Mouse (Mus musculus) midbrain, embryonic 14.5 days (tissue): Measurements from ENCODE around the gene Neurog2. TPM values are rescaled to one million over a fixed set of nuclear protein-coding genes. Genes with fewer than 3 reads are reported as not detected.

Experiments used
- ATAC-seq: fragments of 200-750 bp; cut with Nextera tagmentation; 2 replicates; pipeline ENCODE4 v1.8.0; 2017; ENCODE audit warnings: moderate number of reproducible peaks, moderate library complexity; ENCODE audit not compliant: low FRiP score, low TSS enrichment
- DNase-seq: peaks from one replicate; pipeline ENCODE4 v3.0.0-alpha.2; 2015
- H3K27ac ChIP-seq: fragments of 300-500 bp; sonication (generic); replicated peaks from 2 replicates; pipeline ENCODE4 v1.5.1; 2014; ENCODE audit warnings: mild to moderate bottlenecking, low read depth, low read length, moderate library complexity
- H3K27me3 ChIP-seq: fragments of 300-500 bp; sonication (generic); 2 replicates; pipeline ENCODE4 v1.6.1; 2014; ENCODE audit warnings: low read length, control low read depth, mixed read lengths; ENCODE audit not compliant: control insufficient read depth, insufficient read depth
- H3K36me3 ChIP-seq: fragments of 300-500 bp; sonication (generic); 2 replicates; pipeline ENCODE4 v1.6.1; 2014; ENCODE audit warnings: low read length, control low read depth; ENCODE audit not compliant: control insufficient read depth, insufficient read depth
- H3K4me1 ChIP-seq: fragments of 300-500 bp; sonication (generic); 2 replicates; pipeline ENCODE4 v1.6.1; 2014; ENCODE audit warnings: mild to moderate bottlenecking, antibody characterized with exemption, low read length, control low read depth; ENCODE audit not compliant: control insufficient read depth, insufficient read depth
- H3K4me2 ChIP-seq: fragments of 300-500 bp; sonication (generic); 2 replicates; pipeline ENCODE4 v1.6.1; 2014; ENCODE audit warnings: mild to moderate bottlenecking, low read length, moderate library complexity
- H3K4me3 ChIP-seq: fragments of 300-500 bp; sonication (generic); replicated peaks from 2 replicates; pipeline ENCODE4 v1.5.1; 2014; ENCODE audit warnings: low read depth, low read length
- H3K9ac ChIP-seq: fragments of 300-500 bp; sonication (generic); replicated peaks from 2 replicates; pipeline ENCODE4 v1.6.1; 2014; ENCODE audit warnings: mild to moderate bottlenecking, low read length, moderate library complexity
- H3K9me3 ChIP-seq: fragments of 300-500 bp; sonication (generic); 2 replicates; pipeline ENCODE4 v1.6.1; 2016; ENCODE audit warnings: low read length, control low read depth, mixed read lengths; ENCODE audit not compliant: control insufficient read depth
- WGBS: fragments of 180-500 bp; shearing (Covaris S2); extraction: QIAGEN DNeasy Blood & Tissue Kit; methylation state at CpG from one replicate; pipeline ENCODE4 v1.1.7; 2014; 5-methylcytosine and 5-hydroxymethylcytosine counted together
- polyA plus RNA-seq: library from polyadenylated mRNA; unstranded; fragments of >200 nt; fragmentation: Nextera tagmentation; extraction: Ambion mirVana; gene quantifications from 2 replicates; pipeline ENCODE4 v1.2.1, GENCODE M21; 2014

Neurog2 gene
- 10.0 and 18.6 TPM in 2 replicates for polyA plus RNA-seq

DNA sequence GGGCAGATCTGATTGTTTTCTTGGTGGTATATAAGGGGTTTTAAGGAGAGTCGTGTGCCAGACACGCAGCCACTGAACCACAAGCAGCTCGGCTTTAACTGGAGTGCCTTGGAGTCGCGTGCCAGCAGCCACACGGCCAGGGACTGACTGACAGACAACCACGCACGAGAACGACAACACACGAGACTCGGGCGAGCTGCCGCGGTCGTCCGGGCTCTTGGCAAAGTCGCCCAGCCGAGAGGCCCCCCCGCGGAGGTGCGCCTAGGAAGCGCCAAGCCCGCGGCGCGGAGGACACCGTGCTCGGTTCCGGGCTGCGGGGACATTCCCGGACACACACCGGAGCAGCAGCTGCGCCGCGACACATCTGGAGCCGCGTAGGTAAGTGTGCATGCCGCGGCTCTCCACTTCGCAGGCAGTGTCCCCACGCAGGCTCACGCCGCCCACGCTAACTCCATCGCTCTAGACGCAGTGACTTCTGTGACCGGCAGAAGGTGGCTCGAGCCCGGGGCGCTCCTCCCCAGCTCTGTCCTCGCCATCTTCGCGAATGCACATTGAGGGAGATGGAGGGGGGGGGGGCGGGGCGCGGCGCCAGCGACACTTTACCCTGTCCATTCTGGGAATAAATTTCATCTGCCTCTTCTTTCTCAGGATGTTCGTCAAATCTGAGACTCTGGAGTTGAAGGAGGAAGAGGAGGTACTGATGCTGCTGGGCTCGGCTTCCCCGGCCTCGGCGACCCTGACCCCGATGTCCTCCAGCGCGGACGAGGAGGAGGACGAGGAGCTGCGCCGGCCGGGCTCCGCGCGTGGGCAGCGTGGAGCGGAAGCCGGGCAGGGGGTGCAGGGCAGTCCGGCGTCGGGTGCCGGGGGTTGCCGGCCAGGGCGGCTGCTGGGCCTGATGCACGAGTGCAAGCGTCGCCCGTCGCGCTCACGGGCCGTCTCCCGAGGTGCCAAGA, at the start of gene Neurog2:
TSS of gene Neurog2 (plus strand) at position 56 of the 953 bp plus-strand sequence.
- WGBS, result under 1% methylated on average over 92 of the region's 92 CpGs
- peaks cover 26% of the 10 kb centered on the region; the same call in 1 of the 2 replicates for H3K4me1 ChIP-seq
- ATAC-seq, result peak; percentile 53
- peak within 1 kb of the TSS; percentile 53 for H3K4me3 ChIP-seq
- peak within 1 kb of the TSS; percentile 88 for H3K4me2 ChIP-seq
- H3K27ac ChIP-seq, result peak within 1 kb of the TSS; percentile 80
- H3K9ac ChIP-seq, result peak within 1 kb of the TSS; percentile 54
- DNase-seq, result peak; percentile 71
- H3K36me3 ChIP-seq, result no peaks in the 10 kb centered on the region
- H3K9me3 ChIP-seq, result no peaks in the 10 kb centered on the region
- H3K27me3 ChIP-seq, result peaks cover 71% of the 10 kb centered on the region

DNA sequence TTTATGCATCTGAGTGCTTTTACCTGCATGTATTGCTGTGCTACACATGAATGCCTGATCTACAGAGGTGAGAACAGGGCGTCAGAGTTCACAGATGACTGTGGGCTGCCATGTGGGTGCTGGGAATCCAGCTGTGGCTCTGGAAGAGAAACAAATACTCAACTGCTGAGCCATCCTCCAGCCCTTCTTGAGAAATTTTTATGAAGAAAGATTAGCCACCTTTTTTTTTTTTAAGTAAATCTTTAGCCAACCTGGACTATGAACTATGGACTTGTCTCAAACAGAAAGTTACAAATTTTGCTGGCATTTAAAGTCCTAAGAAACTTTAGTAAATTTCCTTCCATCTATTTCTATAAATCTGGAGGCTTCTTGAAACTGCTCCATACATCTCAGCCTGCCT, 35.8 kb upstream of the Neurog2 start:
- Histone ChIP-seq H3K9ac (no peak overlapping the region), H3K4me2 (no peak overlapping the region), H3K27ac (no peak overlapping the region), H3K4me1 (no peaks in the 10 kb centered on the region), H3K36me3 (no peaks in the 10 kb centered on the region), H3K27me3 (no peaks in the 10 kb centered on the region), H3K9me3 (no peaks in the 10 kb centered on the region), H3K4me3 (no peak overlapping the region)
- 91% methylated on average over 1 of the region's 1 CpGs for WGBS
- ATAC-seq (no peak), DNase-seq (no peak)

DNA sequence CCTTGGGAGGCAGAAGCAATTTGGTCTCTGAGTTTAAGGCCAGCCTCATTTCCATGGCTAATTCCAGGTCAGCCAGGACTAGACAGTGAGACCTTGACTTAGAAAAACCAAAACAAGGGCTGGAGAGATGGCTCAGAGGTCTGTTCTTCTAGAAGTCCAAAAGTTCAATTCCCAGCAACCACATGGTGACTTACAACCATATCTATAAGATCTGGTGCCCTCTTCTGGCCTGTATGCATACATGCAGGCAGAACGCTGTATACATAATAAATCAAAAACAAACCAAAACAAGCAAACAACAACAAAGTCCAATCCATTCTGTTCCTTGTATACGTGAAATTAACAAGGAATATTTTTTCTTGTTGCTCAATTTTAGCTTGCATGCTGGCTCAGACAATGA, 24.8 kb upstream of the Neurog2 start:
- 96% methylated on average over 2 of the region's 2 CpGs for WGBS
- H3K27ac ChIP-seq, result no peak overlapping the region
- H3K4me3 ChIP-seq, result no peak overlapping the region
- no peak overlapping the region for H3K9ac ChIP-seq
- no peaks in the 10 kb centered on the region for H3K9me3 ChIP-seq
- H3K36me3 ChIP-seq, result 0 out of 2 replicates have a peak, but pooled peaks cover 7% of the 10 kb centered on the region
- DNase-seq (no peak), ATAC-seq (no peak)
- no peaks in the 10 kb centered on the region for H3K4me1 ChIP-seq
- no peak overlapping the region for H3K4me2 ChIP-seq
- H3K27me3 ChIP-seq, result no peaks in the 10 kb centered on the region

DNA sequence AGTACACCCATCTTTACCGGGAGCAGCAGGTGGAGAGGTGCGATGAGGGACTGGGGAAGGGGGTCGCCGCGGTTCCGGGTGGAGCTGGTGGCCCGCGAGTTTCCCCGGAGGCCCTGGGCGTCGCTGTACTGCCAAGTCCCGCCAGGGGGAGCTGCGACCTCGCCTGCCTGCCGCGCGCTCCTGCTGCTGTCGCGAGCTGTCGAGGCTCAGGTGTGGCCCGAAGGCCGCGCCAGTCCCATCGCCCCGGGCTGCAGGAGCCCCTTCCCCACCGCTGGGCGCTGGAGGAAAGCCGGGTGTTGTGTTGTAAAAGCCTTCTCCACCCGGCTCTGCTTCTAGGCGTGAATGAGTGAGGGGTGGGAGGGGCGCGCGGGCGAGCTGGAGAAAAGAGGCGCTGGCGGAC, 7.6 kb upstream of the Neurog2 start:
- Histone ChIP-seq H3K4me2 (peak overlapping the region; percentile 55), H3K27ac (peak overlapping the region; percentile 13; the same call in 1 of the 2 replicates), H3K4me3 (peak overlapping the region; percentile 28), H3K9ac (no peak overlapping the region; the same call in 1 of the 2 replicates), H3K9me3 (no peaks in the 10 kb centered on the region), H3K4me1 (peaks cover 24% of the 10 kb centered on the region; the same call in 1 of the 2 replicates), H3K27me3 (peaks cover 74% of the 10 kb centered on the region), H3K36me3 (no peaks in the 10 kb centered on the region)
- WGBS, result under 1% methylated on average over 36 of the region's 36 CpGs
- DNase-seq, result peak; percentile 88
- peak; percentile 76 for ATAC-seq

DNA sequence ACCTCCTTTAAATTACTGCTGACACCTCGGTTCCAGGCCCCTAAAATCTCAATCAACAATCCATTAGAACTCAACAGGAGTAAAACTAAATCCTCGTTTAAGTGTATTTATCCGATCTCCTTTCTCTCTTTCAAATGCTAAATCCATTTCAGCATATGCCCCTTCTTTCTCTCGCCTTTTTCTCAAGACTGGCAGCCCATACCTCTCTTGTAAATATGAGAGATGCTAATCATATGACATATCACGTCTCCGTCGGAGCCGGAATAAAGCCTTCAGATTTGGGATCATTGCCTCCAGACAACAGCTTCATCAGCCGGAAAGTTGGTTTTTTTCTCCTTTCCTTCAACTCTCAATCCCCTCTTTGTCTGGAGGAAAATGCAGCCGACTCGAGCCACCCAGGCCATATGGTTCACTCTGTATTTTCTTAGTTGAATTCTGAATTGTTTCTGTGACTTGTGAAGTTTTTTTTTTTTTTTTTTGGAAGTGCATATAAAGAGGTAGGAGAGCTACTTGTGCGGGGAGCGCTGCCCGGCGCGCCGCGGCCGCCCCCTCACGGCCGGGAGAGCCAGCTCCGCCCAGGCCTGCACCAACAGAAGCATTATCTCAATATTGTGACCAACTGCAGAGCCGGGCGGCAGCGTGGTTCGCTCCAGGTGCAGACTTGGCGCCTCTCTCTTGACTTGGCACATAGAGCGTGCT, 7.1 kb upstream of the Neurog2 start:
- H3K27ac ChIP-seq, result peak overlapping the region; percentile 13; the same call in 1 of the 2 replicates
- no peaks in the 10 kb centered on the region for H3K36me3 ChIP-seq
- no peaks in the 10 kb centered on the region for H3K9me3 ChIP-seq
- H3K27me3 ChIP-seq, result peaks cover 79% of the 10 kb centered on the region
- H3K9ac ChIP-seq, result no peak overlapping the region; the same call in 1 of the 2 replicates
- H3K4me2 ChIP-seq, result peak overlapping the region; percentile 55
- H3K4me3 ChIP-seq, result peak overlapping the region; percentile 28
- H3K4me1 ChIP-seq, result peaks cover 26% of the 10 kb centered on the region; the same call in 1 of the 2 replicates
- under 1% methylated on average over 28 of the region's 28 CpGs for WGBS
- DNase-seq (peak; percentile 66), ATAC-seq (peak; percentile 58)

DNA sequence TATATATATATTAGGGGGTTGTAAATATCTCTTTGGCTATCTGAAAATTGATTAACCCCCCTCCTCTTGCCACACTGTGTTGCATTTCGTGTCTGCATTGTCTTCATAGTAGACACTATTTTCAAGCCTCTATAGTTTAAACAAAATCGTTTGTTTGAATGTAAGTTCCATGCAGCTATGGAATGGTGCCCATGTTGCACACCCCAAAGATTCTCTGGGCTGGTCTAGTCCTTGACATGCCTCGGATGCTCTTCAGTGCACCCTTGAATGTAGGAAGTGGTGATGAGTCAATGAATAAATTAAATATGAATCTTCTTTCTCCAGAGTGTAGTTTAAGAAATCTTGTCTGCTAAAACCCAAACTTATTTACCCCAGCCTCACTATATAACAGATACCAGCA, 6.4 kb upstream of the Neurog2 start:
- WGBS, result 5% methylated on average over 3 of the region's 3 CpGs
- H3K27ac ChIP-seq, result no peak overlapping the region
- H3K27me3 ChIP-seq, result peaks cover 86% of the 10 kb centered on the region
- no peak overlapping the region for H3K4me2 ChIP-seq
- H3K9me3 ChIP-seq, result no peaks in the 10 kb centered on the region
- H3K9ac ChIP-seq, result no peak overlapping the region
- no peak for ATAC-seq
- H3K36me3 ChIP-seq, result no peaks in the 10 kb centered on the region
- H3K4me1 ChIP-seq, result peaks cover 33% of the 10 kb centered on the region; the same call in 1 of the 2 replicates
- no peak overlapping the region for H3K4me3 ChIP-seq
- DNase-seq, result no peak

DNA sequence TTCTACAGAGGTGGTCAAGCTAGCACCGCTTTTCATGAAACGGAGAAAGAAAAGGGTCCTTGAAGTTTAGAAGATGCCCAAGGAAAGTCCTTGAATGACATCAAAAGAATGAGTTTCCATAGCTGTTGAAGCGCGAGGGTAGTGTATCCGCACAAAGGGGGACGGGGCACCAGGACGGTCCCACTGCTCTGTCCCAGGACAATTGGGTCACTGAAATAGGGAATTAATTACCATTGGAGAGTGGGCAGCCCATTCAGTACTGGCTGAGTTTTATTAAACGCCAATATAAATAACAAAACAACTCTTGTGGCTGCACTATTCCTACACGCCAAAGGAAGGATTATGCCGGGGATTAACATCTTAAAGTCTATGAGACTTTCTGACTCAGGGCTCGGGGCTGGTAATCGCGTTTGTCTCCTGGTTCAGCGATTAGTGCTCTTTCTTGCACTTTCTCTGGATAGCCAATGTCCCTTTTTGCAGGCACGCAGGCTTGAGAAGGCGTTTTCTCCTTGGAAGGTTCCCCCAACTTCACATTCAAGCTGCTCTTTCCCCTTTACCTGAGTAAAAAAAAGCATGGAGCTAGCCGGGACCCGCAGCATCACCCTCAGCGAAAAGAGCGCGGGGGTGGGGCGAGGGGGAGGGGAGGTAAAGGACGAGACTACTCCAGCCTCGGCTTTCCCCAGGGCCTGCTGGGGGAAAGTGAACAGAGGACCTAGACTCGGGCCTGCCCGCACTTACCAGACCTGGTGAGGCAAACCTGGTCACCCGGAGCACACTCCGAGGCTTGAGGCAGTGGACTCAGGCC, 5.6 kb upstream of the Neurog2 start:
- Histone ChIP-seq H3K4me3 (no peak overlapping the region), H3K9me3 (no peaks in the 10 kb centered on the region), H3K4me2 (peak overlapping the region; percentile 34), H3K27ac (no peak overlapping the region), H3K4me1 (peaks cover 35% of the 10 kb centered on the region; the same call in 1 of the 2 replicates), H3K9ac (no peak overlapping the region), H3K27me3 (peaks cover 88% of the 10 kb centered on the region), H3K36me3 (no peaks in the 10 kb centered on the region)
- ATAC-seq (peak; percentile 55; the same call in 1 of the 2 replicates), DNase-seq (peak; percentile 67)
- WGBS, result under 1% methylated on average over 28 of the region's 28 CpGs

DNA sequence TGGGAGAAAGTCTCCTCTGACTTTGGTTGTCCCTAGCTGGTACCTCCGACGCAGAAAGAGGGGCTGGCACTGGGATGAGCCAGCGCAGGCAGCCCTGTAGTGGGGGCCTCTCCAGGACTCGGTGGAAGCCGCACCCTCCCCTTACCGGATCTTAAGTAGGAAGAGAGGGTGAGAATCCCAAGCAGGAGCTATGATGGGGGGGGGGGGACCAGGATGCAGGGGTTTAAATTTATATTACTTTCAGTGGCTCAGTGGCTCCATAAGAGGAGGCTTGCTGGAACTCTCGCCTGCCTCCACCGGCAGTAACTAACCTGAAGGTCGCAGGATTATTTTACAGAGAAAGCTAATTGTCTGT, 5.0 kb upstream of the Neurog2 start:
- H3K9ac ChIP-seq, result no peak overlapping the region
- H3K27ac ChIP-seq, result no peak overlapping the region
- H3K9me3 ChIP-seq, result no peaks in the 10 kb centered on the region
- DNase-seq (no peak), ATAC-seq (no peak)
- no peak overlapping the region for H3K4me3 ChIP-seq
- peak overlapping the region; percentile 34 for H3K4me2 ChIP-seq
- H3K36me3 ChIP-seq, result no peaks in the 10 kb centered on the region
- peaks cover 39% of the 10 kb centered on the region; the same call in 1 of the 2 replicates for H3K4me1 ChIP-seq
- WGBS, result 0% methylated on average over 9 of the region's 9 CpGs
- H3K27me3 ChIP-seq, result peaks cover 82% of the 10 kb centered on the region
